Mouse (Mus musculus) MEL (cell line): ENCODE measurements around the gene Sox15.

ENCODE experiments used
- BHLHE40 ChIP-seq: IDR thresholded peaks from 2 replicates; pipeline ENCODE4 v1.6.1; 2012; ENCODE audit warnings: low read depth, mild to moderate bottlenecking, inconsistent platforms, low read length, improper control_type of control experiment, borderline replicate concordance
- CHD1 ChIP-seq: IDR thresholded peaks from 2 replicates; pipeline ENCODE4 v1.6.1; 2012; ENCODE audit warnings: low read depth, mild to moderate bottlenecking, inconsistent platforms, low read length, improper control_type of control experiment
- CTCF ChIP-seq, 3 experiments: IDR thresholded peaks in 2 of 3; conservative IDR thresholded peaks in 1 of 3; 2 replicates each; pipeline ENCODE4 v1.5.1; 2011 to 2012; ENCODE audit warnings: low read length in 3 of 3, low read depth in 2 of 3, mild to moderate bottlenecking in 2 of 3, improper control_type of control experiment in 1 of 3, inconsistent platforms in 1 of 3, mixed read lengths in 1 of 3, moderate library complexity in 1 of 3; ENCODE audit not compliant: control insufficient read depth in 1 of 3, insufficient read depth in 1 of 3, poor library complexity in 1 of 3, severe bottlenecking in 1 of 3
- MXI1 ChIP-seq: IDR thresholded peaks from 2 replicates; pipeline ENCODE4 v1.6.1; 2011; ENCODE audit warnings: mild to moderate bottlenecking, low read depth, low read length, improper control_type of control experiment
- USF2 ChIP-seq, 2 experiments: IDR thresholded peaks; 2 replicates each; pipeline ENCODE4 v1.6.1; 2011 to 2012; ENCODE audit warnings: improper control_type of control experiment in 2 of 2, low read length in 2 of 2, borderline replicate concordance in 1 of 2, inconsistent platforms in 1 of 2, low read depth in 1 of 2, mild to moderate bottlenecking in 1 of 2; ENCODE audit not compliant: insufficient read depth in 1 of 2
- ZMIZ1 ChIP-seq: IDR thresholded peaks from 2 replicates; pipeline ENCODE4 v1.6.1; 2012; ENCODE audit warnings: low read depth, mild to moderate bottlenecking, inconsistent platforms, low read length, improper control_type of control experiment, moderate library complexity

DNA sequence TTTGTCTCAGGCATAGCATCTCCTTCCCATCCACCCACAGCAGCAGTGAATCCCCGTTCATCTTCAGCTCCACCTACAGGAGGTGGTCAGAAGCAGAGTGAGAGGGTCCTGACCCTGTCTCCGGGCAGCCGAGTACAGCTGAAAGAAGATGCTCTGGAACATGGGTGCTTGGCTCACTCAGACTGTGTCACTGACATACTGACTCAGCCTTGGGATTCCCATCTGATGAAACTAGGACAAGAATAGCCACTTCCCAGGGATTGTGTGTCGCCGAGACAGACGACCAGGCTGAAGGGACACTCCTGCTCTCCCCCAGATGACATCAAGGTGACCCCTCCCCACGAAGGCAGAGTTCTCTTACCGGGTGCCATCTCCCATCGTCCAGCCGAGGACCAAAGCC lies 38.3 kb upstream of the Sox15 start:
- TF ChIP-seq ZMIZ1 (no peak), CTCF (IDR thresholded peaks at IDR 0.05 in 2 of 3, conservative IDR thresholded peaks at IDR 0.05 in 1 of 3; ENCODE audit: control insufficient read depth in 1 of 3, insufficient read depth in 1 of 3, low read depth in 2 of 3, low read length in 3 of 3, poor library complexity in 1 of 3, severe bottlenecking in 1 of 3) (no peak), CHD1 (no peak), MXI1 (no peak), BHLHE40 (no peak), USF2 (IDR thresholded peaks at IDR 0.05; ENCODE audit: borderline replicate concordance in 1 of 2, insufficient read depth in 1 of 2, low read depth in 1 of 2, low read length in 2 of 2) (no peak)
